Mouse (Mus musculus): ENCODE measurements around the gene Tmx1. TPM values are rescaled to one million over a fixed set of nuclear protein-coding genes. Genes with fewer than 3 reads are reported as not detected.

Tmx1 gene
- 10 to 100 TPM in 3 of 4 experiments, 1 to 10 TPM in 1; 8.3 to 11.5 (median 11.0) TPM for total RNA-seq (2022)

DNA sequence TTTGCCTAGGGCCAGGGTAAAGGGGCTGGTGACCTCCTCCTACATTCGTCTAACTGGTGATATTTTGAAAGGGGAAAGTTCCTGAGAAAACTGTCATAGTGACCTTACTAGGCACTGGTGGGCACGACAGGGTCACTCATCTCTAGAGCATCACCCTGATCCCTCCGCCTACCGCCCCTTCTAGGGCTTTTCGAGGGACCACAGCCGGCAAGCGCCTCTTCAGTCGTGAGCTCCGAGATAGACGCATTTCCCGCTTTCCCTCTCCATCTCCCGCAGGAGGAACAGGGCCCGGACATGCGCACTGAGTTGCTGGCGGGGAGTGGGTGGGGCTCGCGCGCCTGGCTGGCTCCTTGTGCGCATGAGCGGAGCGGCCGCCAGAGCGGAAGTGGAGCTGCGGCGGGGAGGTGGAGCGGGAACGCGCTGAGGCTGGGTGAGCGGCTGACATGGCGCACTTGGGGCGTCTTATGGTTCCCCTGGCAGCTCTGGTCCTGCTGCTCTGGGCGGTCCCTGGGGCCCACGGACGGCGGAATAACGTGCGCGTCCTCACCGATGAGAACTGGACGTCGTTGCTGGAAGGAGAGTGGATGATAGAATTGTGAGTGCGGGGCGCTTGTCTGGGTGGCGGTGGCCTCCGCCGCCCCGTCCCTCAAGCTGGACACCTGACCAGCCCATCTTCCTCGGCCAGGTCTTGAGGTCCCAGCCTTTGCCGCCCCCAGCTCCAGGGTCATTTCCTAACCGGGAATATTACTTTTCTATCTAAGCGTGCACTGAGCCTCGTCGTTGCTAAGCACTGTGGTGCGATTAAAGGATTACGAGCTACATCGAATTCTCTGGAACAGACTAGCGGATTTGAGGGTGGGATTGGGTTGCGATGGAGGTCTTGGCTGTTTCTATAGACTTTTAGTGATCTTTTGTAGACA is at the start of gene Tmx1:
Gene Tmx1 (plus strand): TSS at position 370 of the 920 bp plus-strand sequence.
- peak; percentile 93 to 95 for DNase-seq (ENCODE audit: low spot score in 2 of 2)

DNA sequence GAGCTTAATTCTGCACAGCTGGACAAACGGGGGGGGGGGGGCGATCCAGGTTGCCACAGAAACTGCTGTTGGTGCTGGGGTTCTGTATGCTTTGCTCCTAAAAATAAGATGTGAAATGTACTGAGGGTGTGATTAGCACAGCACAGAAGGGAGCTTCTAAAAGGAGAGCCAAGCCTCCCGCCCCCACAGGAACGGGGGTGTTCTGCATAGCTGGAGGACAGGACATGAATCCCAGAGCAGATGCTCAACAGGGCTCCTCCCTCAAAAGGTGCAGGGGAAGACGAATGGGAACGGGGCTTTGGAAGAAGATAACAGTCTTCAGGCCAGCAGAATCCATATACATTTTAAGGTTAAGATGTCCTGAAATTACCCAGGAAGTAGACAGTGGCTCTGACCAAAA is 48.6 kb upstream of the Tmx1 start:
- DNase-seq (ENCODE audit: low spot score in 2 of 2): no peak

DNA sequence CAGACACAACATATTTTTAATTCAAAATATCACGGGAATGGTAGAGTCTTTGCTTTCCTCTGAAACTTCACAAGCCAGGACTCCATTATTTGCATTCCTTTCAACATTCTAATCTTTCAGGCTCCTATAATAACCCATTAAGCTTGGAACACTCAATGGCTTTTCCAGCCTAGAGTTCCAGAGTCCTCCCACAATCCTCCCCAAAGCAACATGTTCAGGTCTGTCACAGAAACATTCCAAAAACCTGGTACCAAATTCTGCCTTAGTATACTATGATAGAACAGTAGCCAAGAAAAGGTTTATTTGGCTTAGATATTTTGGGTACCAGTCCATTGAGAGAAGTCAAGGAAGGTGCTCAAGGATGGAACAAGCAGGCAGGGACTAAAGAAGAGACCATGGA is 44.5 kb upstream of the Tmx1 start:
- DNase-seq (ENCODE audit: low spot score in 2 of 2): no peak

DNA sequence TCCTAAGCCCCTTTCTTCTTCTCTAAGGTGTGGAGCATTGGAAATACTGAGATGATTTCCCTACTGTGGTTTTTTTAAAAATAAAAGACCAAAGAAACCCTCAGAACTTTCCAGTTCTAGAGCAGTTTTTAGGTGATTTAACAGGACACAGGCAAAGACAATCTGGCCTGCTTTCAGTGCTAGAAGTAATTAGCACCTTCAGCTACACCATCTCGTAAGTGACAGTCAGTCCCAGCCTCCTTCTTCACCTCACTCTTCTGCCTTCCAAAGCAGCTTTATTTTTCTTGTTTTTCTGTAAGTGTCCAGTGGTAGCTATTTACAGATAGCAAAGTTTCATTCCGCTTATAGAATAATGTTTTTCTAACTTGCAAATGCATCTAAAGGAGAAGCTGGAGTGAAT is 43.3 kb upstream of the Tmx1 start:
- no peak for DNase-seq (ENCODE audit: low spot score in 2 of 2)

DNA sequence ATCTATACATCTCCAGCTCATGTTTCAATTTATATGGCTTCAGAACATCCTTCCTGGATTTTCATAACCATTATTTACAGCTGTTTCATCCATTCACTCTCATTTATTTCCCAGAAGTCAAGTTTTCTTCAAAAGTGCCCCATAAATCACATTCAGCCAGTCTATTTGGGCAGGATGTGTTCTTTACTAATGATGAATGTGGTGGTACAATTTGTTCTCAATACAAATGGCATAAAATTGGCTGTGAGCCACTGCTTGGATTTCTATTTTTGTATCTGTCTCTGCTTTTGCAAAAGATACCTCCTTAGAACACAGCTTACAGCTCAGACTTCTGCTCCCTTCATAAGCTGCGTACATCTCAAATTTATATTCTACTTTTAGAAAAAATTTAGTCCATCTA is 32.7 kb upstream of the Tmx1 start:
- no peak for DNase-seq (ENCODE audit: low spot score in 2 of 2)

DNA sequence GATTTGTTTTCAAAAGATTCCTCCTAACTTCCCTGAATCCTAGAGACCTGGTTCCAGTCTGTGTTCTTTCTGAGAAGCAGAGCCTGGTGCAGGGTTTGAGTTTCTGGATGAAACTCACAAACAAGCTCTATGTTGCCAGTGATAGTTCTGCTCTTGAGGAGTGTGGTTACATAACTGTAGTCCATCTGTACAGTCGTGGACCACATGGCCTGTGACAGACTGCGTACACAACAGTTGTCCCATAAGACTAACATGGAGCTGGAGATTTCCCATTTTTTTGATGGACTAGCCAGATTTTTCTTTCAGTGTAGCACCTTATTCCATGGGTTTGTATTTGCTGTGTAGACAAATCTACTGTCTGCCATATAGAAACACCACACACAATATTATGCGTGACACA is 31.9 kb upstream of the Tmx1 start:
- no peak for DNase-seq (ENCODE audit: low spot score in 2 of 2)

DNA sequence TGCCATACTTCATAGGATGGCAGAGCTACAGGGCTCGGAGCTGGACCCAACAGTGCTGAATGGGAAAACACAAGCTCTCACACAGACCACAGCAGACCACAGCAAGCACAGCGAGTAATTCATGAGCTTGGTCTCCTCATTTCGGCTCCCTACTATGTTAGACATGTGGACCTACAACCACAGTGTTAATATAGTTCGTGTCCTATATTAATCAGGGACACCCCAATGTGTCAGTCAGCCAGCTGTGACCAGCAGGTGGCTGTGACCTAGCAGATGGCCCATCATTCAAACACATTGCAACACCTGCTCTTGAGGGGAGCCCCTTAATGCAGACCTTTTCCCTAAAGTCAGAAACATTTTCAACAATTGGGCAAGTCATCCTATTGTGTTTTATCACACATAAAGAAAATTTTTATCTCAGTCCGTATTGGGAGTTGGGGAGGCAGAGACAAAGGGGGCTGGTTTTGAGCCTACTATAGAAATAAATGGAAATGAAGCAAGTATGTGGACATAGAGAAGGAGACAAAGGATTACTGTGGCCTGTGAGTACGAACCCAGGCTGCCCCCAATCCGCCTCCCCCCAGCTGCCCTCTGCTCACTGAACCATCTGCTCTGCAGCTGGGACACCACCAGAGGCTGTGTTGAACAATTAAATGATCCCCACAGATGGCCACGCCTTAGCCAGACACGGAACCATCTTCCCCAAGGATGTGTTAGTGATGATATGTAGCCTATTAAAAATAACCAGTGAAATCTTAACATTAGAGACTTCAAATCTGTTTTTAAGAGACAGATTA is 30.4 kb upstream of the Tmx1 start:
- no peak for DNase-seq (ENCODE audit: low spot score in 2 of 2)

DNA sequence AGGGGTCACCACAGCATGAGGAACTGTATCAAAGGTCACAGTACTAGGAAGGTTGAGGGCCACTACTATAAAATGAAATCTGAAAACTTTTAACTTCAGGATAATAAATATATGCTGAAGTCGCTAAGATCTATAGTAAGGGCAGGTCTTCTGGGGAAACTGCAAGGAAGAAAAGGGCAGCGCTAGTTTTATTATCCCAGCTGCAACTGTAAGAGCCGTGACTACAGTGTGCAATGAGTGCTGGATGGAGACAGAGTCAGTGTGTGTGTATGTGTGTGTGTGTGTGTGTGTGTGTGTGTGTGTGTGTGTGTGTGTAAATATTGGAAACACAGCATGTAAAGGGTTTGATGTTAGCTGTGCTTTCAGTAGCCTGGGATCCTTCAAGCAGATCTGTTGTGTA is 25.0 kb upstream of the Tmx1 start:
- DNase-seq (ENCODE audit: low spot score in 2 of 2): no peak

DNA sequence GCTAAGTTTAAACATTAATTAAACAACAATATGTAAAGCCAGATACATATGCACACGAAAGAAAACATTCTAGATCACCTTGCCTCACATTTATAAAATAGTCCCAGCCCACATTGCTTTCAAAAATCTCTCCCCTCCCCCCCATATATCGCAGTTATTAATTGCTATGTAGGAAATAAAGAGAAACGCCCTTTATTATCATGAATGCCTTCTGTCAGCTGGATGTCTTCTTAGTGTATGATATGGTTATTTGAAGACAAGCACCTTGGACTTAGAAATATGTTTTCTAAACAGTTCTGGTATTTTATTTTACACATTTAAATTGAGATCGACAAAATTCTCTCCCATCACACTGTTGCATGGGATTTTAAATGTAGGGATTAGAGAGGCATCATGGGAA is 23.3 kb upstream of the Tmx1 start:
- no peak for DNase-seq (ENCODE audit: low spot score in 2 of 2)

DNA sequence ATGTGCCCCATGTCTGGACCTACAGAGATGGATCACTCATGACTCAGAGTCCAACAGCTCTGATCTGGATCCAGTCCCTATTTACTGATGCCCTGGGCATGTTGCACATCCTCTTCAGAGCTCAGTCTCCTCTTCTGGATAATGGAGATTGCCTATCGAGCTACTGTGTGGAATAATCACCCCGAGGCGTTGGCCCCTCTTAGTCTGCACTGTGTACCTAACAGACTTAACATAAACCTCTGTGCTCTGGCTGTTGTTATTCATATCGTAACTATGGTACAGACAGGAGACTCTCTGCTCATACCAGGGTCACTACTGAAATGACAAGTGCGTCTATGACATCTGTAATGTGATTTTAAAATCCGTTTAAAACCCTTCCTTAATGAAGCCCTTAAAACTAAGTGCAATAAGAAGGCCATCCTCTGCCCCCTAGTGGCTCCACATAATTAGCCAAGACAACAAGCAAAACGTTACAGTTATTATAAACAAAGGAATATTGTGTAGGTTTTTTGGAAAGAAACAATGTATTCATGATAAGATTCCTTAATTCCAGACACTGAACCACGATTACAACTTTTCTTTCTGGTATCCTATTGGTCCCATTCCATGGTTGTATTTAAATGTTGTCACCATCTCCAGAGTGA is 22.5 kb upstream of the Tmx1 start:
- no peak for DNase-seq (ENCODE audit: low spot score in 2 of 2)

DNA sequence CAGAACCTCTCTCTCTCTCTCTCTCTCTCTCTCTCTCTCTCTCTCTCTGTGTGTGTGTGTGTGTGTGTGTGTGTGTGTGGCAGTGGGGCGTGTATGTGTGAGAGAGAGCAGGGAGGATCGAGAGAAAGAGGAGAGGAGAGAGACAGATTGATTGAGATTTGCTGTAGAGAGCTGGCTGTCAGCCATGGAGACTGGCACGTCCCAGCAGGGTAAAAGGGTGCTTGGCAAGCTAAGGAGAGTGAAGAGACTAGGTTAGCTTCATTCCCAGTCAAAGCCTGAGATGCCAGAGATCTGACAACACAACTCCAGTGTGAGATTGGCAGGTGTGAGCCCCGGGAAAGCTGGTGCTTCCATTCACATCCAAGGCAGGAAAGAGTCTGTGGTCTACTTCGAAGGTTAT is 21.5 kb upstream of the Tmx1 start:
- no peak for DNase-seq (ENCODE audit: low spot score in 2 of 2)

DNA sequence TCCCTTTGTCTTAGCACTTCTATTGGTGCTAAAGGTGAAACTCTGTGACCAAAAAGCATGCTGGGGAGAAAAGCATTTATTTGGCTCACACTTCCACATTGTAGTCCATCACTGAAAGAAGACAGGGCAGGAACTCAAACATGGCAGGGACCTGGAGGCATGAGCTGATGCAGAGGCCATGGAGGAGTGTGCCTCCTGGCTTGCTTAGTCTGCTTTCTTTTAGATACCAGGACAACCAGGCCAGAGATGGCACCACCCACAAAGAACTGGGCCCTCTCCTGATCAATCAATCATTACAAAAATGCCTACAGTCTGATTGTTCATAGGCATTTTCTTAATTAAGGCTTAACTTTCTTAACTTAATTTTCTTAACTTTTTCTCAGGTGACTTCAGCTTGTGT is 2.9 kb upstream of the Tmx1 start:
- no peak for DNase-seq (ENCODE audit: low spot score in 2 of 2)

DNA sequence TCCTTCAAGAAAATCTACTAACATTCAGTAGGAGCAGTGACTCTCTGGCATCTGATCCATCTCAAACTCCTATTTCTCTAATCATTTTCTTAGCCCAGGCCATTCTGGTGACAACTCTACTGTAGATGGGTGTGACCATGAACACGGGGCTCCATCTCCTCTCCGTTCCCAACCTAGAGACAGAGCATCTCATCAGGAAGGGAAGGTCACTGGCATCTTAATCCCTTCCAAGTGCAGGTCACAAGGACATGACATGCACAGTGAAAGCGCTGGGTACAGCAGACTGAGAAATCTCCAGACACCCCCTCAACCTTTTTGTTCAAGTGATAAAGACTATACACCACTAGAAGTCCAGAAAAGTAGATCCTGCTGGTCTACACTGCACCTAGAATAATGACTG is 1.4 kb upstream of the Tmx1 start:
- no peak for DNase-seq (ENCODE audit: low spot score in 2 of 2)

DNA sequence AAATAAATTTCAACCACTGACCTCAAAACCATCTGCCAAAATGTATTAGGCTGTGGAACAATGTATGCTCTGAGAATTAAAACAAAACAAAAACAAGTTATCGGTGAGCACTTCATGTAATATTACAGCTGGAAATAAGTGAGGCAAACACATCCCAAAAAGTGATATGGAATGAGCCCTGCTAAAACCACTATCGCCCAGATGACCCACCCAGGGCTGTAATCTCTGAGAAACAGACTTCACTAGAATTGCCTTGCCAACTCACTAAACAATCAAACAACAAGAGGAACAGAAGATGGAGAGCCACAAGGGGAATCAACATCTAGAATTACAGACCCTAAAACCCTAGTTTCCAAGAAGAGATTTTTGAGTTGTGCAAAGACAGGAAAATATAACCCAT is 752 bp upstream of the Tmx1 start:
- no peak for DNase-seq (ENCODE audit: low spot score in 2 of 2)

DNA sequence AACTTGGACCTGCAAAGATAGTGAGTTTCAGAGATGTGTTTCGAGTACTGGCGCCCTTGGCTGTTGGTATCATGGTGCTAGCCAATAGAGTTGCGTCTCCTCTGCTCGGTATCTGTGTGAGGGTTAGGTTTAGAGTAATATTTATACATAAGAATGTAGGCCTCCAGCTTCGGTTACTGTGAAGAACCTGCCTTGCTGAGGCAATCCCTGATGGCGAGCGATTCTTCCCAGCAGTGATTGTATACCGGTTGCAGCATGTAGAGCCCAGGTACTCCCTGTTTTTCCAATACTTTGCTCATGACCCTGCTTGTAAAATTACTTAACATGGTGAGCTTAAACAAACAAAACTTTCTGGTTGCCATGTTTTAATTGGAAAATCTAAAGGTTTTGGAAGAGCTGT is 2.3 kb downstream of the Tmx1 start:
- DNase-seq (ENCODE audit: low spot score in 2 of 2): no peak

DNA sequence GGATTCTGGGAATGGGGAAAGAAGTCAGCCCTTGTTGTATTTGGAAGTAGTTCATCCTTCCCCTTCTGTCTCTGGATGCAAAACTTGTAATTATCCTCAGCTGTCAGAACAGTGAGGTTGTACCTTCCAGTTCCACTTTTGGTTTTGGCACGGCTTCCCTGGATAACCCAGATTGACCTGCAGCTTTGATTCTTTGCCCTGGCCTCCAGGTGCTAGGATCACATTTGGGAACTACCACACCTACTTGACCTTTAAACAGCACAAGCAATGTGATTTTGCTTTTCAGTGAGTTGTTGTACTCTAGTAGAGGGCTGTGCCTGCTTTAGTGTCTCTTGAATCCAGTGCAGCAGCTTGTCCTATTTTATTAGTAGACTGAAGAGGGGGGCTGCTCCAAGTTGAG is 6.7 kb downstream of the Tmx1 start:
- DNase-seq (ENCODE audit: low spot score in 2 of 2): no peak

DNA sequence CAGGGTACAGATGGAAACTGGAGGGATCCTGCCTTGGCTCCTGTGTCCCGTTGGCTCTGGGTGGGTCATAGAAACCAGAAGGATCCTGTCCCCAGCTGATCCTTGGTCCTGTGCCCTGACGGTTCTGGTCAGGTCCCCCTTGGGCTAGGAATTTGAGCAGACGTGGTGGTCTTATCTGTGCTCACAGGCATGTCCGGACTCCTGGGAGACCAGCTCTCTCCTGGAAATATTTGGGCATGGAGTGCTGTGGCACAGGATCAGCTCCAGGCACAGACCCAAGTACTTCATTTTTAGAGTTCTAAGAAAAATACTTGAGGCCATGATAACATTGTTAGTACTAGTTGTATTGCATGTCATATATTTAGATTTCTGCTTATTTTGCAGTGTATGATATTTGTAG is 11.1 kb downstream of the Tmx1 start:
- DNase-seq (ENCODE audit: low spot score in 2 of 2): no peak

DNA sequence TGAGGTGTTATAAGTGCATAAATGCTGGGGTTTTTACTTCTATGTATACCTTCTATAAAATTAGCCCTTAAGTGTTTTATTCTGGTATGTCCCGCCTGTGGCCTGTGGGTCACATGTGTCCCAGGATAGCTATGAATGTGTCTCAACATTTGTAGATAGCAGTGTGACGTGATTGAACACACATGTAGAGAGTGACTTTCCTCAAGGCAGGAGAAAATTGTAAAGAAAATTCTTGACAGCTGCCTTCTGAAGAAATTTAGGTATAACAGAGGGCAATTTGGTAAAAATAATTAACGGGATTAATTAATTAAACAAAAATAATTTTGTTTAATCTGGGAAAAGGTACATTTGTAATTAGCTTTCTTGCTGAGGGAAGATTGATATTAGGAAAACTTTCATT is 22.4 kb downstream of the Tmx1 start:
- no peak for DNase-seq (ENCODE audit: low spot score in 2 of 2)

DNA sequence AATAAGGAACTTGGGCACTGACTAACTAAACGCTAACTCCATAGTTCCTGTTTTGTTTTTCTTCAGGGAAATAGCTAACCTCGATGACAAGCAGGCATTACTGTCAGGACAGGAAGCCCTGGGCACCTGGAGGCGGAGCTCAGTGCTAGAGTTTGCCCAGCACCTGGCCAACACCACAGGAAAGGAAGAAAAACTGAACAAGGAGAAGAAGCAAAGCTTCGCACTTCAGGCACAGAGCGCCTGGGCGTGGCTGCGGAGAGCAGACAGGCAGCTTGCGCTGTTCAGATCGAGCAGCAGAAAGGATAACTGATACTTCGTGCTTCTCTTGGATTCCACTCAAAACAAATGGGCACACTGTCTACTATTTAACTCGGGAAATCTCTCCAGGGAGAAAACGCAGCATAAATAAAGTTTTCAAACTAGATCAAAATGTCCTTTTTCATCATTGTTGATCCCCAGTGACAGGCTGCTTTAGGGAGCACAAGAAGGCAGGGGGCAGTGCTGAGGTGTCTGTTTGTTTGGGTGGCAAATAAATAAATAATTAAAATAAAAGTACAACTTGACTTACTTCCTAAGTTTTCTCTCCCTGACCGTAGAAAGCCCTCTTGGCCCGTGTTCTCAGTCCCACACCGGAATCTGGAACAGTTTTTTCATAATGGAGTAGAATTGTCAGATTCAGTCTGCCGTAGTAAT is 24.1 kb downstream of the Tmx1 start:
- no peak for DNase-seq (ENCODE audit: low spot score in 2 of 2)

DNA sequence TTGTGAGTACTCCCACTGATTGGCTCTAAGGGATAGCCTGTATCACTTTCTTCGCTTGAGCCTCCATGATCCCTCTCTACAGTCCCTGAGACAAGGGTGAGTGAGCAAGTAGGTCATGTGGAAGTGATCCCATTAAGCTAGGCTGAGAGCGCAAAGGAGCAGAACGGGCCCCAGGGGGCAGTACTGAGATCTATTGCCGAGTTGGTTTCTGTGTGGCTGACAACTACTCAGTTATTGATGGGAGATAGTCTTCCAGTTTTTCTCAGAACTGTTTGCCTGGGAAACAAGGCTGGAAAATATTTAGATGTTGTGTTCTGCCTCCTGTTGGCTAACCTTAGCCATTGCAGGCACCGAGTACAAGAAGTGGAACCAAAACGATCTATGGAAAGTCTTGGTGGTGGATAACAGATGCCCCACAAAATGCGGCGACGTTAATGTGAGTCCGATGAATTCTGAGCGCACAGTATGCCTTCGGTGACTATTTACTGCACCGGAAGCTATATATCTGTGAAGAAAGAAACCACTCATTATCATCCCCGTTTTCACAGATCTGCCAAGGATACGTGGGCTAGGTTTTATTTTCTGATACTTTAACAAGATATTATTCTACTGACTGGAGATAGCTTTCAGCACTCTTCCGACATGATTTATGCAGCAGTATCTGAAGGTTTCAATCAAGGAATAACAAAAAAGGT is 24.8 kb downstream of the Tmx1 start:
- DNase-seq (ENCODE audit: low spot score in 2 of 2): peak; percentile 51 to 55

DNA sequence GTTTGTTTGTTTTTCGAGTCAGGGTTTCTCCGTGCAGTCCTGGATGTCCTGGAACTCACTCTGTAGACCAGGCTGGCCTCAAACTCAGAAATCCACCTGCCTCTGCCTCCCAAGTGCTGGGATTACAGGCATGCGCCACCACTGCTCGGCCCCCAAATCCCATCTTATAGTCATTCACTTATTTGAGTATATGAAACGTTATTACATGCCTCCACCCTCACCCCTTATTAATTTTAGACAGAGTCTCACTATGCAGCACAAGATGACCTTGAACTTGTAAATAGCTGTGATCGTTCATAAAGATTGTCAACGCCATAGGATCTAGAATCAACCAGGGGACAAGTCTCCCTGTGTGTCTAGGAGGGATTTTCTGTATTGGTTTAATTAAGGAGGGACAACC is 33.1 kb downstream of the Tmx1 start:
- DNase-seq (ENCODE audit: low spot score in 2 of 2): no peak
